Mouse (Mus musculus): ENCODE results near the gene H2-M3.
A peak's percentile ranks its signal among the peaks of the same experiment; 100 is the strongest.
"Not testable (repeated sequence)": the region's sequence is repeated elsewhere in the genome, so short reads cannot be mapped to it uniquely, and the experiment has no call there.

The H2-M3 gene

DNA sequence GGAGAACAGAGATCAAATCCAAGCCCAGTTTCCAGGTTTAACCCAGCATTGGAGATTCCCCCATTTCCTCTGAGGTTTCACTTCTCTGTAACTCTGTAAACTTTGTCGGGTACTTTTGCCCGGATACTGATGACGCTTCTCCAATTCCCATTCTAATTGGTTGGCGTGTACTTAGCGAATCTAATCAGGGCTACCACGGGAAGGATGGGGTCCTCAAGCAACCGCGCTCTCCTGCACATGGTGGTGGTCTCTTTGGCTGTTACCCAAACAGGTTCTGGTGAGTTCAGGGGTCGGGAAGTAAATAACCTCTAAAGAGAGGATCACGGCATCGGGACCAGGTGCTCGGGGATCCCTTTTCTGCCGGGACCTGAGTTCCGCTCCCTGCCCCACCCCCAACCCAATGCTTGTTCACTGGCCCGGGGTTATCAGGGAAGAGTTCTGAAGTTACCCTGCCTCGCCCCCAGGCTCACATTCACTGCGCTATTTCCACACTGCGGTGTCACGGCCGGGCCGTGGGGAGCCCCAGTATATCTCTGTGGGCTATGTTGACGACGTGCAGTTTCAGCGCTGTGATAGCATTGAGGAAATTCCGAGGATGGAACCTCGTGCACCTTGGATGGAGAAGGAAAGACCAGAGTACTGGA lies at the start of gene H2-M3:
Gene H2-M3 (plus strand): TSS at position 163 of the 644 bp plus-strand sequence.
- peak; percentile 88 to 95 for DNase-seq

- DNase-seq, result no peak
These were observed 48.1 kb upstream of the H2-M3 start for GRCm38 (mm10) chr17:37221879-37222278.

- DNase-seq, result not testable (repeated sequence)
These were observed 32.8 kb upstream of the H2-M3 start, which contains the start of gene Olfr97 for GRCm38 (mm10) chr17:37237230-37237629. Gene Olfr97, minus strand, starts transcription at chr17:37237330.

- DNase-seq, result no peak
These were observed 27.8 kb upstream of the H2-M3 start for GRCm38 (mm10) chr17:37242198-37242597.

DNA sequence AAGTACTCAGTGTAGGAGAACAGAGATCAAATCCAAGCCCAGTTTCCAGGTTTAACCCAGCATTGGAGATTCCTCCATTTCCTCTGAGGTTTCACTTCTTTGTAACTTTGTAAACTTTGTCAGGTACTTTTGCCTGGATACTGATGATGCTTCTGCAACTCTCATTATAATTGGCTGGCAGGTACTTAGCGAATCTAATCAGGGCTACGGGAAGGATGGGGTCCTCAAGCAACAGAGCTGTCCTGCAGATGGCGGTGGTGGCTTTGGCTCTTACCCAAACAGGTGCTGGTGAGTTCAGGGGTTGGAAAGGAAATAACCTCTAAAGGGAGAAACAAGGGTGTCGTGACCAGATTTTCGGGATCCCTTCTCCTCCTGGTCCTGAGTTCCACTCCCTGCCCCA lies 23.3 kb upstream of the H2-M3 start:
- DNase-seq, result peak; percentile 53 to 61

GRCm38 (mm10) chr17:37249460-37249859 lies 20.6 kb upstream of the H2-M3 start:
- DNase-seq, result no peak

DNA sequence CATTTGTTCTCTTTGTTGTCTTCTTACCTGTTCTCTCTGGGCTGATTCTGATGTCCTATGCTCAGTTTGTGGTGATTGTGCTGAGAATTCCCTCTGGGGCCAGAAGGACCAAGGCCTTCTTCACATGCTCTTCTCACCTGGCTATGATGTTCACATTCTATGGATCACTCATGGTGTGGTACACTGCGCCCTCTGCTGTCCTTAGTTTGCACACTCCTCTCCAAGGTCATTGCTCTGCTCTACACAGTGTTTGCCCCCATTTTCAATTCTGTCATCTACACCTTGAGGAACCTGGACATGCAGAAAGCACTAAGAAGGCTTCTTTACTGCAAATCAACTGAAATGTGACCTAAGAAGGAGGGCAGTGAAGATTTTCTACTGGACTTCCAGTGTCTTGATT lies 19.5 kb upstream of the H2-M3 start:
- peak; percentile 19 to 28 for DNase-seq

DNA sequence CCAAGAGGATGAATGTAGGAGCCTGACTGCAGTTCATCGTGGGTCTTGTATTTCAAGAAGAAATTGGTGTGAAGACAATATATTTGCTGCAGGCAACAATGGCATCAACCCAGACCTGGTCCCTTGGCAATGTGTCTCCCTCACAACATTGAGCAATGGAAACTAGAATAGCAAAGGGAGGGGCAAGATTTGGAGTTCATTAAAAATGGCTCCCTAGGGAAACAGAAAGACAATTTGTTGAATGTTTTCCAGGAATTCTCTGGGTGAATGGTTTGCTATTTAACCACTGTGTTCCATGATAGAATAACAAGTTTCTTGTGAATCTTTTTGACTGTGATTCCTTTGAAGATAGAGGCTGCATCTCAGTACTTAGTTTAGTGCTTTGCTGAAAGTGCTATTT lies 6.4 kb upstream of the H2-M3 start, which contains the start of gene Olfr98:
Gene Olfr98 (minus strand): TSS at position 124 of the 400 bp plus-strand sequence.
- no peak for DNase-seq

GRCm38 (mm10) chr17:37270702-37271092 lies 677 bp downstream of the H2-M3 start:
- peak; percentile 67 to 76 for DNase-seq

GRCm38 (mm10) chr17:37275626-37276248 lies 5.7 kb downstream of the H2-M3 start:
- DNase-seq, result no peak

- DNase-seq, result no peak
These were observed 6.6 kb downstream of the H2-M3 start for GRCm38 (mm10) chr17:37276573-37276972.

- DNase-seq, result no peak
These were observed 10.3 kb downstream of the H2-M3 start for GRCm38 (mm10) chr17:37280331-37280730.

DNA sequence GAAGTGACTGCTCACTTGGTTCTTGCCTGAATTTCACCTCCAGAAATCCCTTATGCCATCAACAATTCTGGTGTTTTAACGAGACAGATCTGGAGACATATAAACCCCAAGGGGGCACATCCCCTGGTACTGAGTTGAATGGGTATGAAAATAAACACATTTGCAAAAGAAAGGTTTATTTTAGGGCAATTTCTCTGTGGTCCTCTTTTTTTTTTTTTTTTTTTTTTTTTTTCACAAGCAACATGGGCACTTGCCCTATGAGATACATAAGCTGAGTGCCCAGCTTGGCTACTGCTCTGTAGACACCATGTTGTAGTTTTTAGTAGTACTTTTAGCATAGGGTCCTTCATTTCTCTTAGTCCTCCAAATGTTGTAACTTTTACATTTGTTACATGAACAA lies 13.3 kb downstream of the H2-M3 start, which contains the start of gene Olfr99:
Gene Olfr99 (minus strand): TSS at position 101 of the 400 bp plus-strand sequence.
- no peak for DNase-seq

DNA sequence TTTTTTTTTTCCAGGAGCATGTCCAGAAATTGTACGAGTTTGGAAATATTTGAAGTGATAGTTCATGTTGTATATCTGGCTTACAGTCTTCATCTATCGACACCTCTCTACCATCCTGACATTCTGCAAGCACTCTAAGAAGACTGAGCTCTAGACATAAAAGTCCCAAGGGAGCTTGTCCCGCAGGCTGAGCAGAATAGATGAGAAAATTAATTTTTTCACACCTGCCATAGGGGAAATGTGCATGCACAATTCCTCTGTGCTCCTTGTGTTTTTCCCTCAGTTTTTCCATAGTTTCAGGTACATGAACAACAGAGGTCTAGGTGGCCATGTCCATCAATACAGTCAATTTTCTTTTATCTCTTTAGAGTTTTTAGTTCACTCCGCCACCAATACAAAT lies 34.2 kb downstream of the H2-M3 start, which contains the start of gene Olfr101:
Gene Olfr101 (minus strand): TSS at position 101 of the 400 bp plus-strand sequence.
- no peak for DNase-seq

- no peak for DNase-seq
These were observed 38.5 kb downstream of the H2-M3 start for GRCm38 (mm10) chr17:37308483-37308882.

DNA sequence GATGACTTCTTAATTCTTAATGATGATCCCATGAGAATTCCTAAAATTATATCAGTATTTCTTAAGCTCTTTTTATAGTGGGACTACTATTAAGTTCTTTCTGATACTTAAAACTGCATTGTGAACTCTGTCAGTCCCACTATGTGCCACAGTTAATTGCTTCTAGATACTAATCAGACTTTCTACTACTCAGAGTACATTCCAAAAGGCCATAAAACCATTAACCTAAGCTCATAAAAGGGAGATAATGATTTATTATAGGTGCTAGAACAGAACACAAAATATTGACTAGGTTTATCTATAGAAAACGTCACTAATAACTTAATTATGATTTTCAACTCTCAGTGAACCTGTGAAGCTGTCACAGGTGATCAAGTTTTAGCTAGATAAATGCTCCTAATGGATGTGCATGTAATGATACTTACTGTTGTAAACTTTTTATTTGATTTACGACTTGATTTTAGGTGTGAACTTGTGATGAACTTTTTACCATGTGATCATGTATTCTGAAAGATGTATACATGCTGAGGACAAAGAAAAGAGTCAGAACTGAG lies 40.2 kb downstream of the H2-M3 start:
- DNase-seq, result no peak

- no peak for DNase-seq
These were observed 46.9 kb downstream of the H2-M3 start, which contains the start of gene Olfr102 for GRCm38 (mm10) chr17:37316954-37317353. Gene Olfr102, minus strand, starts transcription at chr17:37317054.

All from thymus, postnatal 36 days (tissue).